Mouse (Mus musculus) embryo, embryonic 10 days (tissue): ENCODE data around the gene Prelp.

ENCODE experiments used
- DNase-seq: peaks from one replicate; pipeline ENCODE4 v3.0.0-alpha.2; 2015; ENCODE audit warnings: low spot score

Gene Prelp

DNA sequence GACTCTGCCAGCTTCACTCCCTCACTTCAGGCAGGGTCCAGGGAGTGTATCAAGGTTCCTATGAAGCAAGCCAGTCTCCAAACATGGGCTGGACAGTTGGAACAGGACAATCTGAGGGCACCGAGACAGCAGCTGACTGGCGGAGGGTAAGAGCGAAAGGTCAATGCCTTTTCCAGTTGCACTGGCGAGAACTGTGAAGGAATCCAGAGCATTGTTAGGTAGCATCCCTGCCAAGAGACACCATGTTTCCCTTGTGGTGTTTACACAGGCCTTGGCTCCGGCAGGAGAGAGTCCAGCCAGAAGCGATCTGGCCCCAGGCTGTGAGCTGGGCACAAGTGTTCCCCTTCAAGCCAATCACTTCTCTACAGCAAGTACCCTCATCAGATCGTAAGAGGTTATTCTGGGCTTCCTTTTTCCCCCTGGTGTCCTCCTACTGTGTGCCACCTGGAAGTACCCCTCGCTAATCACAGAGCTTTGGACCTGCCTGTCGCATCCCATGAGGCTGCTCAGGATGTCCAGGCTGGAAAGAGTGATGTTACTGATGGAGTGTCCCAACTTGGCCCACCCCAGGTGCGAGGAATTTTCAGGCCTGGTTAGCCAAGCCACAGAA, 13.2 kb upstream of the Prelp start:
- DNase-seq: no peak

DNA sequence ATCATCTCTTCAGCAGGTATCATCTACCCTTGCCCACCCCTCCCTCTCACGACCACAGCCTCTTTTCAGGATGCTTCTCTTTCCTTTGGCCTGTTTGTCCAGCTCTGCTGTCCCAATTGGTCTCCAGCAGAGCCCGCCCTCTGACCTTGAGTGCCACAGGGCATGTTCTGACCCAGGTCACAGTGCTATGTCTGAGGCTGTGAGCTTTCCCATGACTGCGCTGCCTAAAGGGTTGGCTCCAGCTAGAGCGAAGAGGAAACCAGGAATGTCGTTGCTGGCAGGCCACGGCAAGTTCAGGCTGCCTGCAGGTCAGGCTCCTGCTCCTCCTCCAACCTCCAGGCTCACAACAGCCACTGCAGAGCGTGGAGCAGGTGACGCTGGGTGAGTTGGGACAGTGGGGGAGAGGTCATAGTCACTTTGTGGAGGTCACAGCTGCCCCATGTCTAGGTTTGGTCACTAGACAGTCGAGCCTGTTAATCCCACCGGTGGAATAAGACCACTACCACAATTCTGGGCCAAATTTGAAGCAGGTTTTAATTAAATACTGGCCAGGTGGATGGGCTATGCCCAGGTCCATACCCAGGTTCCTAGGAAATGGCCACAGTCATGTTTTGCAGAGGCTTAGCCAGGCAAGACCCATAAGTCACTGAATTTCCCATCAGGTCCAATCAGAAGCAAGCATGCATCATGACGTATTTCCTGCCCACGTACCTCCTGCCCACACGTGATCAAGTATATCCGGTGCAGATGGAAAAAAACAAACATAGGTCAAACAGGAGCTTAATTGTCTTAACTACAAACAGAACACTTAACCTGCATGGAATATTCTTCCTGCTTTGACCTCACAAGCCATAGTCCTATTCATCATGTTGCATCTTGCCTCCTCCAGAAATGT, 12.3 kb upstream of the Prelp start:
- DNase-seq: peak; percentile 65

DNA sequence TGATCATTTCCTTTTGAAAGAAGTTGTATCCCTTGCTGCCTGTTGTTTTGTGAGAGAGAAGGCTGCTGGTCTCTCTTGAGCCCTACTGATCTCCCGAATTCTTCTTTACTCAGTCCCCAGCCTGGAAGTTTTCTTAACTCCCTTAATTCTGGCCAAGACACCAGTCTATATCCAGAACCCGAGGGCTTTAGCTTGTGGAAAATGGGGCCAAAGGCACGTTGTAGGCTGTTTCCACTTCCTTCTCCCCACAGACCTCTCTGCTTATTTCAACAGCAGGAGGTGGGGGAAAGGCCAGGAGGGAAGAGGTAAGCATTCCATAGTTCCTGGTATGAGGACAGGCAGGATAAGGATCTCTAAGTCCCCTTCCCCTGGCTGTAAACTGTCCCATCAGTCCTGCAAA, 8.8 kb upstream of the Prelp start:
- no peak for DNase-seq

DNA sequence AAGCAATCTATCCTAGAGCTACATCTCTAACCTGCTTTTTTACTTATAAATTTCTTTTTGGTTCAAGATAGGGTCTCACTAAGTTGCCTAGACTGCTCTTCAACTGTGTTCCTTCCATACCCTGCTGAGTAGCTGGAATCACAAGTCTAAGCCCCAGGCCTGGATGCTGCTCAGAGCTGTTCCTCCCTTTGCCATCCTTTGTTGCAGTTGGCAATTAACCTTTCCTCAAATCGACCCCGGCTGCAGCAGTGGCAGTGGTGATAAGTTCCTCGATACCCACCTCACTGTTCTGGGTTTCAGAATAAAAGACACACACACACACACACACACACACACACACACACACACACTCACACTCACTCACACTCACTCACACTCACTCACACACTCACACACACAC, 4.0 kb upstream of the Prelp start:
- DNase-seq: no peak

DNA sequence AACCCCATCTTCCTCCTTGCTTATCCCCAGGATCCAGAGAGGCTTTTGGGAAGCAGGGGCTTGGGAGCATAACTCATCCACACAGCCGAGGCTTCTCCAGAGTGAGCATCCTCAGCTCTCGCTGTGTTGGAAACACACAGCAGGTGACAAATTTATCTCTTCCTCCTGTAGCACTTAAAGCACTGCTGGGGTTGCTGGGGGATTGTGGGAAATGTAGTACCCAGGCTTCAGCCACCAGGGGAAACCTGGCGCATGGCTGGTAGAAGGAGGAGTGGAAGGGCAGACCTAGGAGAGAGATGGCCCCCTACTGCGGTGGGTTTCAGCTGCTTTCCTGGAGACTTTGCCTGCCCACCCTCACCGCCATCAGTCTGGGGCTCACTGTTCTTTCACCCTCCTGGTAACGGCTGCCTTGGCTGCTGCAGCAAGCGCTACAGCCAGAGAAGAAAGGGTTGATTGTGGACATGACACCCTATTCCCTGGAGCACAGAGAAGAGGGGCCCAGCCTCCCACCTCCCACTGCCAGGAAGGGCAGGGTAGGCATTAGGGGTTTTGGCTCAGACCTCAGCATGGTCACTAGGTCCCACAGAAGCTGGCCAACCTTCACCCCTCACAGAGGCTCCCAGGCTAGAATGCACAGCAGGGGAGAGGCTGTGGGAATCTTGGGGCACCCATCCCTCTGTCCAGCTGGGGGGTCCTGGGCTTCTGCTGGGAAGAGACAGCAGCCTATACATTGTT, 3.1 kb upstream of the Prelp start:
- peak; percentile 50 for DNase-seq

DNA sequence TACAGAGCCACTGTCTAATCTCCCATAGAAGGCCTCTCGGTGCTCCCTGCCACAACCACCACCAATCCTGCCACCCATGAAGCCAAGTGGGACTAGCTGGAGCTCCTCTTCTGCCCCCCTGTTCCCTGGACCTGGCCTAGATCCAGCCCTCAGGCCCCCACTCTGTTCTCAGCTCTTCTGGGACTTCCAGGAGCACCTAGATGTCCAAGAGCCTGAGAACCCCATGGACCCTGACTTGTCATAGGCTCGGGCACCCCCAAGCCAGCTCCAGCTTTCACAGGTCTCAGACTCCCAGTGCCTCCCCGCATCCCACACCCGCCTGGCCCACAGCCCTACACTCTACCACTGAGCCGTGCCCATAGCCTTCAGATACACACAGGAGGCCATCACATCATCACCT, 1.9 kb upstream of the Prelp start:
- no peak for DNase-seq

DNA sequence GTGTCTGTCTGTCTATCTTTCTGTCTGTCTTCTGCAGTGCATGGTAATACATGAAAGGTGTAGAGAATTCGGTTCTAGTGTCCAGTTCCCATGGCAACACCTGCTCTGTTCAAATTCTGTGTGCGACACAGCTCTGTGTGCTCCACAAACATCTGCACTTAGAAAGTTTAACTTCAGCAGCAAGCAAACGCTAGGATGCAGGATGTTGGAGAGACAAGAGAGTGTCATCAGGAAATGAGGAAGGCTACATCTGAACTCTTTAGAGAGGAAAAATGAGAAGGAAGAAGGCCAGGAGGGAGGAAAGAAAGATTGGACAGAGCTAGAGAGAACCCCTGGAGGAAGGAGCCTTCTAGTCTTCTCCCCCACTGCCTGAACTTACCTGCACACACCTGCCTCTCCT, 338 bp downstream of the Prelp start:
- DNase-seq: no peak

DNA sequence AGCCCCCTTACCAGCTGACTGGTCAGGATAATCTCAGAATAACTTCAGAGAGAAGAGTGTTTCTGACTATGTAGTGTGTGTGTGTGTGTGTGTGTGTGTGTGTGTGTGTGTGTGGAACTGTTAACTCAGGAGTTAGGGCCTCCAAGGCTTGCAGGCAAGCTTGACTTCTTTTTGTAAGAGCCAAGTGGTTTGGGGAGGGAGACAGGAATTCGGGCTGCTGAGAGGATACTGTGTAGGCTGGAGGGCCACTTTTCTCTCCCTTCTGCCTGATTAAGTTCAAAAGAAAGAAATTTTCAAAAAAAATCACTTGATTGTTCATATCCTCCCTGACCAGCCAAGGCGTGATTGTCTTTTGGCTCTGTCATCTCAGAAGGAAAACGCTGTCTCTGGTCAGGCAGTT, 813 bp downstream of the Prelp start:
- no peak for DNase-seq

DNA sequence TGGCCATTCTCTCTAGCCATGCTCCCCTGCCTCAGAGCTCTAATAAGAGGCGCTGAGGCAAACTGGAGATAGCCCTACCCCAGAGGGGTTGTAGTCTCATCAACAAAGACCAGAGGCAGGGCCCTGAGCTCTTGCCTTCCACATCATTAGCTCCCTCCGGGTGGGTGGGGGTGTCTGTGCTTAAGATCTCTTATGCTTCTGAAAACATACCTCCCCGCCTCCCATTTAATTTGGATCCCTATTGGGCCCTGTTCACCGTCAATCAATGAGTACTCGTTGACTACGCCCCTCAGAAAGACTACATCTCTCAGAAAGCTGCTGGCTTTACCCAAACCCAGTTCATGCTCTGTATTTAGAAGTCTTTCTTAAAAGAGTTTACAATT, 3.1 kb downstream of the Prelp start:
- no peak for DNase-seq

DNA sequence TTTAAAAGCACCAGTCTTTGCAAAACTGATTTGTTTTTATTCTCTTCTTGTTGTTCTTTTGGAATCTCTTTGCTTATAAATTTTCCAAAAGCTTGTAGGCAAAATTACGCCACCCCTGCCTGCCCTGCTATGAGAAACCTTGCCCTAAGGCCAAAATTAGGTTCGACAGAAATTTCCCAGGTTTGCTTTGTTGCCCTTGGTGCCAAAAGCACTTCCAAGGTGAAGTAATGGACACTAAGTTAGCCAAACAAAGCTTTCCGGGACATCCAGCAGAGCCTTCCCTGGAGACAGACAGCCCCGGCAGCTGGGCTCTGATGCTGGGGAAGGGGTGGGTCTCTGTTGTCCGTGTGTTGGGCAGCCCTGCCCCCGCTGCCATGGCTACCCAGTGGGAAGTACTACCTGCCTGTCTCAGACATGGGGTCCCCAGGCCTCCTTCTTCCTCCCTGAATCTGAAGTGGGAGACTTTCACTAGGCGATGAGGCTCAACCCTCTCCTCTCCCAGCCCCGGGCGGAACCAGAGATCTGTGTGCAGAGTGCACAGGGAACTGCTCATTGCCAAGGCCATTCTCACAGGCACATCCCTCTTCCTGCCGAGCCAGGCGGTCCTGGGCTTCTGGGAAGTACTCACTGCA, 3.6 kb downstream of the Prelp start:
- peak; percentile 17 for DNase-seq

DNA sequence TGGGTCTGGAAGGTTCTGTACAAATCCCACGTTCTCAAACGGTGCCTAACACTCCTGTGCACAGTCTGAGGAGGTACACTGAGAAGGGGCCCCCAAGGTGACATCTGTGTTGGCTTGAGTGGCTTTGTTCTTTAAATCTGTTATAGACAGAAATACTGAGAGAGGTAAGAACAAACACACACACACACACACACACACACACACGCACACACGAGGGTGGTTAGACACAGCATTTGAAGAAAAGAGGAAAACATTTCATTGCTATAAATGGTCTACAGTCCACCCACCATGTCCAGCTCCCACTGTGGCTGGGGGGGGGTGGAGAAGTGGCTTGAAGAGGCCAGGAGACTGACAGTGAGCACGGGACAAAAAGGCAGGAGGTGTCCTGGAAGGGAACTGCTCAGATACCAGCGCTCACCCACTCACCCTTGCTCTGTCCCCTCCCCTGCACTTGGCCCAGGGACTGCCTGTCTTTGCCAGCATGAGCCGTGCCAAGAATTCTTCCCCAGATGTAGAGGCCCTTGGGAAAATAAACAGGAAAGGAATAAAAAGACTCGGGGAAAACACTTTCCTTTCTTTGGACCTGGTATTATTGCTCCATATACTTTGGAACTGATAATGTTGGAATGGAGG, 5.4 kb downstream of the Prelp start:
- no peak for DNase-seq

DNA sequence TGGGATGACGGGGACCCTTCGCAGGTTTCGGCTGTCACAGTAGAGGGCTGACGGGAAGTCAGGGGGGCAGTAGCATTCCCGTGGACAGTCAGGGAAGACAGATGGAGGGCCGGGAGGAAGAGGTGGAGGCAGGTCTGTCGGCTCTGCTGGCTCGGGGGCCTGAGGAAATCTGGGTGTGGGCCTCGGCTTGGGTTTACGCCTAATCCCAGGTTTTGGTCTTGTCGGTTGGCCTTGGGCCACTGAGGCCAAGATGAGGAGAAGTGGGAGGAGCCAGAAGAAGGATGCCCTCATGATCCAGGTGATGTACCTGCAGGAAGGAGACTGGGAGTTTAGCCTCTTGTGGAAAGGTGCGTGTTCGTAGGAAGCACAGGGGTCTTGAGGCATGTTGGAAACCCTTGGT, 6.1 kb downstream of the Prelp start:
- no peak for DNase-seq

DNA sequence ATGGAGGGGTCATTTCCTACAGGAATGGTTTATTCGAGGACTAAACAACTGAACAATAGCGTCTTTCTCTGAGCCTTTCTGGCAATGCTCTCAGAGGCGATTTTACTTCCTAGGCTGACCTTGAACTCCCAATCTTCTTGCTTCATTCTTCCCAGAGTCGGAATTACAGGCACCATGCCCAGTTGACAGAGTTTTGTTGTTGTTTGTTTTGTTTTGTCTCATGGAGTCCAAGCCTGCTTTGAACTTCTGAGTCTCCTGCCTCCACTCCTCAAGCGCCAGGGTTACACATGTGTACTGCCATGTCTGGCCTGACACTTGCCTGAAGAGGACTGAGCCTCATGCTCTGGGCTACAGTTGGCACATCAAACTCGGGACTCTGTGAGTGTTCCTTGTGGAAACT, 8.2 kb downstream of the Prelp start:
- no peak for DNase-seq

DNA sequence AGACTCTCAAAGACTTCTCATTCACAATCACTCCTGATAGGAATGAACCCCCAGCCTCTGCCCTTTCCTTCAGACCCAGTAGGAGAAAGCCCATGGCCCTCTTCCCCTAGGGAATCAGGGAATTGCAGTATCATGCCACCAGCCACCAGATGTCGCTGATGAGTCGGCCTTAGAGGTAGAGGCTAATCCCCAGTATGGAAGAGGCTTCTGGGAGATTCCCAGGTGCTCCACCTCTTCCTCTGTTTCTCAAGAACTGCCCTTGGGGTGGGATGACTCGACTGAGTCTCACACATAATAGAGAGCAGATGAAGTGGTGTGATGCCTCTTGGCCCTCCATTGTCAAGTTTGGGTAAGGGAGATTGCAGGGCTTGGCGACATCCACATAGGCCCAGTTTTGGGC, 9.8 kb downstream of the Prelp start:
- peak; percentile 91 for DNase-seq

DNA sequence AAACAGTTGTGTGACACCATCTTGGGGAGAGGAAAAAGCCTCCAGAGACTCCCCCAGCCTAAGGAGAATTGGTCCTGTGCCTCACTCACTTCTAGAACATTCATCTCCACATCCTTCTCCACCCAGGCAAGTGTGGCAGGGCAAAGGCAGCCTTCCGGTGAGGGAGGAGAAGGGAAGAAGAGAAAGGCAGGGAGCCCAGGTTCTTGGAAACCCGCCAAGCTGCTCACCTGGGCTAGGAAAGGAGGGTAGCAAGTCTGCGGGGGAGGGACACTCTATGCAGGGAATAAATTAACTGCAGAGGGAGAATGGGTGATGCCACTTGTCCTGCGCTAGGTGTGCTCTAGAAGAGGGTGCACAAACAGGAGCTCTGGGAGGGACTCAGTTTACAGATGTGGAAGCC, 10.2 kb downstream of the Prelp start:
- DNase-seq: no peak

DNA sequence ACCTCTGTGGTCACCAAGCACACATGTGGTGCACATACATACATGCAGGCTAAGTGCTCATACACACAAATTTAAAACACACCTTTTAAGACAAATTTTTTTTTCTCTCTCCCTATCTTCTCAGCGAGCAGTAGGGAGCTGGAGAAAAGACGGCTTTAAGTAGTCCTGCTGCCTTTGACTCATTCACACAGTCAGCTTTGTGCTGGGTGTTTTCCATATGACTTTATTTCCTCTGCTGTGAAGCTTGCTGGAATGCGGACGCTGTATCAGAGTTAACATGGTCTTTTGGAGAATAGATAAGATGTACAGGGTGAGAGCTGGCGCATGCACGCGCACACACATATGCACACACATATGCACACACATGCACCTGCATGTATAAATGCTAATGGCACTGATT, 11.1 kb downstream of the Prelp start:
- DNase-seq: no peak

DNA sequence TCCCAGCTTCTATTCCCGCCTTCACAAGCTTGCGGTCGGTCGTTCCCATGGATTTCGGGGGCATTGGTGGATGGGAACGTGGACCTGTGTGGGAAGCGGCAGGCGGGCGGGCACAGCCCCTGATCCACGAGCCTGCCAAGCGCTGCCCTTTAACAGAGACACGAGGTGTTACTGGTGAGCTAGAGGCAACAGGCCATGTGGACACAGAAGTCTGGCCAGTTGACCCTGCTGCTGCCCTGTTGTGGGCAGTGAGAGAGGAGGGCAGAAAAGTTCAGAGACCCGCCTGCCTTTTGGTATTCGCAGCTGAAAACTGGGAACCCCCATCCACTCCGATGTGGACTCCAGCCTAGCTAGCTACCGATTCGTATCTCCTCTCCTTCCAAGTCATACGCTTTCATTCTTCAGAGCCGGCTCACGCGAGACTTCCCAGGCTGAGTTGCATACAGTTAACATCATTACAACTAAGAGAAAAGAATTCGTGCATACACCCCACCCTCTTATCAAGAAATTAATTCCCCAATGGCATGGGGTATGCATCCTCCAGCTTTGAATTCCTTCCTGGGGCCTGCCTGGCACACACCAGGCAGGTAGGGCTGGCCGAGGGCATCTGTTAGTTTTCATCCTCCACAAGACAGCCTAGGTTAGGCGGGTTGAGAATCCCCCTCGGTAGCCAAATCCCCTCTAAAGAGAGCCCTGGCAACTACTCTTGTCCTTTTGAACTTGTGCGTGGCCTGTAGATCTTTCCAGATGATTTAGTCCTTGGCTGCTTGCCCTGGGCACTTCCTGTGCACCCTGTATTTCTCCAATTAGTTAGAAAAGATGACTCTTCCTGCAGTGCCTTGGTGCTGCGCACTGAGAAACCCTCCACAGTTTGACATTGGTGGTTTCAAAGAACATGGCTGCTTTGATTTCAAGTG, 12.3 kb downstream of the Prelp start:
- DNase-seq: no peak

DNA sequence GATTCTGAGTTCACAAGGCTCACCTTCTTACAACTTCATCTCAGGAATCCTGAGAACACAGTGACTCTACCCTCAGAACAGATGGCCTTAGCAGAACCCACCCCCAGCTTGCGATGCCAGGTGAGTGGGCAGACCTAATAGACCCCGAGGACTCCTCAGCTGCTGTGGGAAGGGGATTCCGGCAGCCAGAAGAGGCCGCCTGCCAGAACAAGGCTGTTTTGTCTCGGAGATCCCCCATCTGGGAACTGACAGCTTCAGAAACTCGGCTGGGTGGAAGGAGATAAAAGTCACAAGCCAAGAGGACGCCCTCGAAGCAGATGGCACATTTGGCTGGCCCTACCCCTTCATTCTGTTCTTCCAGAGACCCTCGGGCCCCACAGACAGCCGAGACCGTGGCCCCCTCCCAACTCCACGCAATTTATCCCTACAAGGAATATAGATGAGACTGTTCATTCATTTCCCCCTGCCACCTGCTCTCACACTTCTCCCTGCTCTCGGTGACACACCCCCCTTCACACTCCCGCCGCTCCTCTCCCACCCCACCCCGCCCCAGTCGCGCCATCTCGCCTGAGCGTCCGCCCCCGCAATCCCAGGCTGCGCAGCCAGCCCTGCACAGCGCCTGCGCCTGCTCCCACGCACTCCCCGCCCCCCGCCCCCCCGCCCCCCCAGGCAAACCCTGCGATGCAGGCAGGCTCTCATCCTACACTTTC, 13.1 kb downstream of the Prelp start, which contains the start of gene Optc:
Gene Optc, minus strand, starts transcription at position 51 of the 710 bp plus-strand sequence.
- peak; percentile 45 for DNase-seq

DNA sequence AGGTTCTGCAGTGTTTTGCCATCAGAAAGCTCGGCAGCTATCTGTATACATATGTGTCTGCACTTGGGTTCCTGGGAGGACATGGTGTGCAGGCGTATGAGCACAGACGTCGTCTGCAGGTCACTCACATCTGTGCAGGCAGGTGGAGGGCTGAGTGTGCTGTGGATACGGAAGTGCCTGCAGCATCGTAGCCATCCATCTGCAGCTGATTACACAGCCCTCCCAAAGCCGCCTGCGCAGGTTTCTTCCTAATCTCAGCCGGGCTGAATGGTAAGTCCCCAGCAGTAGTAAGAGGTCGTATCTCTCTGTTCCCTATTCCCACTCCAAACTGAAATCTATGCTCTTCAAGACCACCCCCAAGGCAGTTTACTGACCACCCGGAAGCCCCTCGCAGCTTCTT, 14.8 kb downstream of the Prelp start:
- DNase-seq: no peak

DNA sequence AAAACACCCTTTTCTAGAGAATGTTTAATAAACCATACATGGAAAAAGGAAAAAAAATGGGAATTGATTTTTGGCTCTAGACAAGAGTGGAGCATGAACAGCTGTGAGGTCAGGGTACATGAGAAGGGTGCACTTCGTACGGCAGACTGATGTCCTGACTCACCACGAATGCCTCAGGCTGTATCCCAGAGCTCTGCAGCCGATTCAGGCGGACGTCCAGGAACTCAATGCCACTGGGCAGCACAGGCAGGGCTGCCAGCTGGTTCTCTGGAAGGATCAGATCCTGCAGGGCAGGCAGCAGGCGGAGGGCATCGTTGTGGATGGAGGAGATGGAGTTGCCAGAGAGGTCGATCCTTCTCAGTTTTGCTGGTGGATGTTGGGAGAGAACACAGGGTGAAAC, 20.4 kb downstream of the Prelp start:
- no peak for DNase-seq
